Mouse (Mus musculus) MEL (cell line): ENCODE results near the gene Ctu1.

Experiments used
- CTCF ChIP-seq, 3 experiments: IDR thresholded peaks in 2 of 3; conservative IDR thresholded peaks in 1 of 3; 2 replicates each; pipeline ENCODE4 v1.5.1; 2011 to 2012; ENCODE audit warnings: low read length in 3 of 3, low read depth in 2 of 3, mild to moderate bottlenecking in 2 of 3, improper control_type of control experiment in 1 of 3, inconsistent platforms in 1 of 3, mixed read lengths in 1 of 3, moderate library complexity in 1 of 3; ENCODE audit not compliant: control insufficient read depth in 1 of 3, insufficient read depth in 1 of 3, poor library complexity in 1 of 3, severe bottlenecking in 1 of 3
- E2F4 ChIP-seq: IDR thresholded peaks from 2 replicates; pipeline ENCODE4 v1.6.1; 2011; ENCODE audit warnings: low read depth, low read length, improper control_type of control experiment, borderline replicate concordance
- EP300 ChIP-seq, 2 experiments: IDR thresholded peaks; 2 replicates each; pipeline ENCODE4 v1.6.1; 2011; ENCODE audit warnings: improper control_type of control experiment in 2 of 2, low read length in 2 of 2, low read depth in 1 of 2, mild to moderate bottlenecking in 1 of 2
- ETS1 ChIP-seq: IDR thresholded peaks from 2 replicates; pipeline ENCODE4 v1.6.1; 2012; ENCODE audit warnings: low read depth, mild to moderate bottlenecking, inconsistent platforms, low read length, improper control_type of control experiment, moderate library complexity
- MAFK ChIP-seq: IDR thresholded peaks from 2 replicates; pipeline ENCODE4 v1.6.1; 2011; ENCODE audit warnings: low read depth, mild to moderate bottlenecking, low read length, improper control_type of control experiment, borderline replicate concordance
- MAX ChIP-seq: IDR thresholded peaks from 2 replicates; pipeline ENCODE4 v1.6.1; 2011; ENCODE audit warnings: low read length, improper control_type of control experiment
- POLR2A ChIP-seq, 2 experiments: IDR thresholded peaks; 2 replicates each; pipeline ENCODE4 v1.6.1; 2011 to 2012; ENCODE audit warnings: low read length in 2 of 2, mild to moderate bottlenecking in 2 of 2, control low read depth in 1 of 2, improper control_type of control experiment in 1 of 2, low read depth in 1 of 2, moderate library complexity in 1 of 2; ENCODE audit not compliant: control insufficient read depth in 1 of 2, insufficient read depth in 1 of 2, poor library complexity in 1 of 2
- SMC3 ChIP-seq: IDR thresholded peaks from 2 replicates; pipeline ENCODE4 v1.6.1; 2011; ENCODE audit warnings: low read depth, low read length, improper control_type of control experiment
- USF1 ChIP-seq: IDR thresholded peaks from 2 replicates; pipeline ENCODE4 v1.6.1; 2014; ENCODE audit warnings: low read depth, mild to moderate bottlenecking, inconsistent platforms, low read length, improper control_type of control experiment, moderate library complexity
- ZMIZ1 ChIP-seq: IDR thresholded peaks from 2 replicates; pipeline ENCODE4 v1.6.1; 2012; ENCODE audit warnings: low read depth, mild to moderate bottlenecking, inconsistent platforms, low read length, improper control_type of control experiment, moderate library complexity

DNA sequence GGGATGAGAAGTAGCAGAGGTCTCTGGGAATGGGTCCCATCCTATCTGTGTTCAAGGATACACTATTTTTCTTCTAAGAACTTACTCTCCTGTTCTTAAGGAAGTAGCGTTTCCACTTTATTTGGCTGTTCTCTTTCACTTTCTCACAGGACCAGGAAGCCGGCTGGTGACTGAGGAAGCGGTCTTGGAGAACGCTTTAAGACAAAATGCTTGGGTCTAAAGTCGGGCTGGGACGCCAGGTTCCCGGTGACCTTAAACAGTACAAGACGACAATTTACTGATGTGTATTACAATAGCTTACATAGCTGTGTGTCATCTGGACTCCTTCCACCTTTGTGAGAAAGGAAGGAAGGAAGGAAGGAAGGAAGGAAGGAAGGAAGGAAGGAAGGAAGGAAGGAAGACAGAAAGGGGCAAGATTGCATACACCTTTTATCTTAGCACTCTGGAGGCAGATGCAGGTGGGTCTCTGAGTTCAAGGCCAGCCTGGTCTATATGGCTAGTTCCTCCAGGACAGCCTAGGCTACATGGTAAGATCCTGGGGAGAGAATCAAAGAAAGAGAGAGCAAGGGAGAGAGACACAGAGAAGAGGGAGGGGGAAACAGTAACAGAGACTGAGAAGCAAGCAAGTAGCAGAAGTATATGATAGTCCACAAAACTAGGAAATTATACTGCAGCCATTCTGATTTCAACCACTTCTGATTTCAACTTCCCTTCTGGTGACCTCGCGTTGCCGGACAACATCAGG is 580 bp upstream of the Ctu1 start:
- TF ChIP-seq CTCF (IDR thresholded peaks at IDR 0.05 in 2 of 3, conservative IDR thresholded peaks at IDR 0.05 in 1 of 3; ENCODE audit: control insufficient read depth in 1 of 3, insufficient read depth in 1 of 3, low read depth in 2 of 3, low read length in 3 of 3, poor library complexity in 1 of 3, severe bottlenecking in 1 of 3) (no peak), USF1 (no peak), SMC3 (no peak), ETS1 (no peak), E2F4 (no peak), POLR2A (IDR thresholded peaks at IDR 0.05; ENCODE audit: control insufficient read depth in 1 of 2, insufficient read depth in 1 of 2, low read depth in 1 of 2, low read length in 2 of 2, poor library complexity in 1 of 2) (no peak), MAX (no peak), ZMIZ1 (no peak), EP300 (IDR thresholded peaks at IDR 0.05; ENCODE audit: low read depth in 1 of 2, low read length in 2 of 2) (no peak), MAFK (no peak)
